Mouse (Mus musculus): Measurements from ENCODE around the gene Stim2. TPM values are rescaled to one million over a fixed set of nuclear protein-coding genes. Genes with fewer than 3 reads are reported as not detected.

Gene Stim2
- total and polyA plus RNA-seq, 3 experiments, result 11.7 to 18.6 TPM; not detected in 1

GRCm38 (mm10) chr5:54154503-54155226, 156.4 kb downstream of the Stim2 start:
- Histone ChIP-seq H3K4me1 (ENCODE audit: control insufficient read depth in 1 of 2, insufficient read depth in 2 of 2, low read length in 2 of 2) (no peaks in the 10 kb centered on the region), H3K79me2 (ENCODE audit: control insufficient read depth, insufficient read depth, low read length, poor library complexity) (no peaks in the 10 kb centered on the region), H3K27ac (ENCODE audit: control insufficient read depth, low read depth, low read length) (no peak overlapping the region), H3K9ac (ENCODE audit: control insufficient read depth, low read depth, low read length, poor library complexity, severe bottlenecking) (no peak overlapping the region), H3K36me3 (ENCODE audit: control insufficient read depth in 1 of 2, insufficient read depth in 2 of 2, low read length in 2 of 2) (no peaks in the 10 kb centered on the region; a peak in 1 of 4 replicates), H3K9me3 (replicated peaks; ENCODE audit: insufficient read depth, low read length) (no peaks in the 10 kb centered on the region), H3K27me3 (ENCODE audit: control insufficient read depth in 1 of 2, insufficient read depth in 2 of 2, low read length in 2 of 2) (no peaks in the 10 kb centered on the region), H3K4me3 (ENCODE audit: control insufficient read depth in 1 of 2, insufficient read depth in 1 of 2, low read depth in 2 of 2, low read length in 2 of 2) (no peak overlapping the region)
- TF ChIP-seq MAX (IDR thresholded peaks at IDR 0.05; ENCODE audit: low read length) (no peak), SMC3 (IDR thresholded peaks at IDR 0.05; ENCODE audit: low read depth, low read length) (peak; percentile 70), MXI1 (IDR thresholded peaks at IDR 0.05; ENCODE audit: low read depth, low read length) (no peak), GATA1 (IDR thresholded peaks at IDR 0.05; ENCODE audit: low read depth, low read length) (no peak), MAFK (IDR thresholded peaks at IDR 0.05; ENCODE audit: borderline replicate concordance, low read depth, low read length) (no peak), POLR2AphosphoS2 (IDR thresholded peaks at IDR 0.05; ENCODE audit: low read length) (no peak), ZMIZ1 (IDR thresholded peaks at IDR 0.05; ENCODE audit: low read depth, low read length) (no peak), MAZ (IDR thresholded peaks at IDR 0.05; ENCODE audit: low read depth, low read length) (0 out of 2 replicates have a peak, but pooled peaks have one; percentile 55), RAD21 (IDR thresholded peaks at IDR 0.05; ENCODE audit: low read depth, low read length) (peak; percentile 93), TAL1 (IDR thresholded peaks at IDR 0.05; ENCODE audit: low read length) (no peak), USF2 (IDR thresholded peaks at IDR 0.05; ENCODE audit: borderline replicate concordance in 1 of 2, insufficient read depth in 1 of 2, low read depth in 1 of 2, low read length in 2 of 2) (no peak), ELF1 (IDR thresholded peaks at IDR 0.05; ENCODE audit: low read depth, low read length) (no peak), CTCF (IDR thresholded peaks at IDR 0.05 in 2 of 3, conservative IDR thresholded peaks at IDR 0.05 in 1 of 3; ENCODE audit: control insufficient read depth in 1 of 3, insufficient read depth in 1 of 3, low read depth in 2 of 3, low read length in 3 of 3, poor library complexity in 1 of 3, severe bottlenecking in 1 of 3) (peak; percentile 51 to 79 (median 58)), UBTF (IDR thresholded peaks at IDR 0.05; ENCODE audit: borderline replicate concordance, insufficient read depth, low read depth, low read length) (no peak), KAT2A (conservative IDR thresholded peaks at IDR 0.05; ENCODE audit: low read depth, low read length) (no peak), HCFC1 (IDR thresholded peaks at IDR 0.05; ENCODE audit: low read depth, low read length) (no peak), POLR2A (IDR thresholded peaks at IDR 0.05; ENCODE audit: control insufficient read depth in 1 of 2, insufficient read depth in 1 of 2, low read depth in 1 of 2, low read length in 2 of 2, poor library complexity in 1 of 2) (no peak), SIN3A (IDR thresholded peaks at IDR 0.05; ENCODE audit: low read length) (no peak), ZC3H11A (IDR thresholded peaks at IDR 0.05; ENCODE audit: low read depth, low read length) (peak; percentile 74), GABPA (IDR thresholded peaks at IDR 0.05; ENCODE audit: low read depth, low read length) (no peak), ZNF384 (IDR thresholded peaks at IDR 0.05; ENCODE audit: low read depth, low read length) (peak; percentile 94), MYC (IDR thresholded peaks at IDR 0.05; ENCODE audit: low read depth, low read length) (no peak), MEF2A (IDR thresholded peaks at IDR 0.05; ENCODE audit: extremely low read depth, insufficient replicate concordance, low read depth, low read length, poor library complexity, severe bottlenecking) (no peak)
- DNase-seq (ENCODE audit: low read depth, low spot score), result peak; percentile 54

All from MEL (cell line).